Mouse (Mus musculus) embryonic facial prominence, embryonic 14.5 days (tissue): ENCODE data around the gene Arl13a. TPM values are rescaled to one million over a fixed set of nuclear protein-coding genes. Genes with fewer than 3 reads are reported as not detected.

ENCODE experiments used
- ATAC-seq: fragments of 200-750 bp; cut with Nextera tagmentation; 2 replicates; pipeline ENCODE4 v1.8.0; 2017; ENCODE audit warnings: low read depth, moderate number of reproducible peaks, moderate TSS enrichment
- DNase-seq: peaks from one replicate; pipeline ENCODE4 v3.0.0-alpha.2; 2015; ENCODE audit warnings: low spot score
- H3K27ac ChIP-seq: fragments of 300-500 bp; sonication (generic); replicated peaks from 2 replicates; pipeline ENCODE4 v1.5.1; 2014; ENCODE audit warnings: low read depth, mild to moderate bottlenecking, low read length, moderate library complexity
- H3K27me3 ChIP-seq: fragments of 300-500 bp; sonication (generic); replicated peaks from 2 replicates; pipeline ENCODE4 v1.6.1; 2014; ENCODE audit warnings: low read length; ENCODE audit not compliant: control insufficient read depth, insufficient read depth
- H3K36me3 ChIP-seq: fragments of 300-500 bp; sonication (generic); 2 replicates; pipeline ENCODE4 v1.6.1; 2014; ENCODE audit warnings: low read length, mixed read lengths; ENCODE audit not compliant: control insufficient read depth, insufficient read depth
- H3K4me1 ChIP-seq: fragments of 300-500 bp; sonication (generic); 2 replicates; pipeline ENCODE4 v1.6.1; 2014; ENCODE audit warnings: antibody characterized with exemption, low read length; ENCODE audit not compliant: control insufficient read depth, insufficient read depth
- H3K4me2 ChIP-seq: fragments of 300-500 bp; sonication (generic); 2 replicates; pipeline ENCODE4 v1.6.1; 2014; ENCODE audit warnings: low read depth, mild to moderate bottlenecking, low read length, moderate library complexity, mixed read lengths
- H3K4me3 ChIP-seq: fragments of 300-500 bp; sonication (generic); 2 replicates; pipeline ENCODE4 v1.5.1; 2014; ENCODE audit warnings: low read depth, mild to moderate bottlenecking, low read length
- H3K9ac ChIP-seq: fragments of 300-500 bp; sonication (generic); 2 replicates; pipeline ENCODE4 v1.6.1; 2014; ENCODE audit warnings: low read depth, mild to moderate bottlenecking, low read length, moderate library complexity, mixed read lengths
- H3K9me3 ChIP-seq: fragments of 300-500 bp; sonication (generic); 2 replicates; pipeline ENCODE4 v1.6.1; 2016; ENCODE audit warnings: low read length; ENCODE audit not compliant: control insufficient read depth
- WGBS: fragments of 180-500 bp; shearing (Covaris S2); extraction: QIAGEN DNeasy Blood & Tissue Kit; methylation state at CpG from one replicate; pipeline ENCODE4 v1.1.7; 2014; 5-methylcytosine and 5-hydroxymethylcytosine counted together
- polyA plus RNA-seq: library from polyadenylated mRNA; unstranded; fragments of >200 nt; fragmentation: Nextera tagmentation; extraction: Ambion mirVana; gene quantifications from 2 replicates; pipeline ENCODE4 v1.2.1, GENCODE M21; 2014

Gene Arl13a
- polyA plus RNA-seq, 1 experiment from 2014 or later = not detected

DNA sequence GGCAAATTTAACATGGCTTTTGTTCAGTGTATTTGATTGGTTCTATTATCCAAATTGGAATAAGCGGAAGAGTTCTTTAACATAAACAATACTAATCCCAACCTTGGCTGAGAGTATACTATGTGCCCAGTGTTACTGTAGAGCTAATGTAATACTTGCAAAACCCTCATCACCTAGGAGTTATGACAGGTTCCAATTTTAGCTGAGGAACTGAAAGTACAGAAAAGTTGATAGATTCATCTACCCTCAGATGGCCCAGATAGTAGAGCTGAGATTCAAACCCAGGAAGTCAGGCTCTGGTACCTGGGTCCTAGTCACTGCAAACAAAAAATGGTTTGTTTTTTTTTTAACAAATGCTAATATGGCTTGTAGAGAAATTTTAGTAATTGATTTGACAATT lies 16.7 kb upstream of the Arl13a start:
- DNase-seq (no peak), ATAC-seq (no peak)
- 88% methylated on average over 1 of the region's 1 CpGs for WGBS
- no peak overlapping the region for H3K4me3 ChIP-seq
- H3K36me3 ChIP-seq = no peaks in the 10 kb centered on the region
- no peaks in the 10 kb centered on the region for H3K9me3 ChIP-seq
- H3K4me2 ChIP-seq = no peak overlapping the region
- H3K4me1 ChIP-seq = no peaks in the 10 kb centered on the region
- H3K27me3 ChIP-seq = no peaks in the 10 kb centered on the region
- no peak overlapping the region for H3K9ac ChIP-seq
- H3K27ac ChIP-seq = no peak overlapping the region

DNA sequence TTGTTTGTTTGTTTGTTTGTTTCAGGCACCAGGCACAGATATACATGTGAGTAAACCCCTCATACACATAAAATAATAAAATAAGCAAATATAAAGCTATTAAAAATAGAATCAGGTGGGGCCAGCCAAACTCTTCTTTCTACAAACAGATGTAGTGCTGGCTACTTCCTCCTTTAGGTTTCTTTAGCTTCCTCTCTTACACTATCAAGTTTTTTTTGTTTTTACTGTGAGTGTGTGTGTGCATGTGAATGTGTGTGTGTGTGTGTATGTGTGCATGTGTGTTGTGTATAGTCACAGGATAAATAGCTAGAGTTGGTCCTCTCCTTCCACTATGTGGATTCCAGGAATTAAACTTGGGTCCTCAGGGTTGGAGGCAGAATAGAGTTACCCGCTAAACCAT lies 12.6 kb upstream of the Arl13a start:
- no peaks in the 10 kb centered on the region for H3K27me3 ChIP-seq

GRCm38 (mm10) chrX:134208491-134208890 lies 21.2 kb downstream of the Arl13a start:
- Histone ChIP-seq H3K4me3 (no peak overlapping the region), H3K9me3 (no peaks in the 10 kb centered on the region), H3K9ac (no peak overlapping the region), H3K36me3 (no peaks in the 10 kb centered on the region), H3K4me2 (no peak overlapping the region), H3K4me1 (no peaks in the 10 kb centered on the region), H3K27ac (no peak overlapping the region), H3K27me3 (0 out of 2 replicates have a peak, but pooled peaks cover 4% of the 10 kb centered on the region)
- no peak for DNase-seq
- 64% methylated on average over 2 of the region's 2 CpGs for WGBS
- ATAC-seq = no peak

More for the DNA sequence above, 12.6 kb upstream of the Arl13a start:
- Histone ChIP-seq H3K36me3 (no peaks in the 10 kb centered on the region), H3K27ac (no peak overlapping the region), H3K4me3 (no peak overlapping the region), H3K4me2 (no peak overlapping the region), H3K9me3 (no peaks in the 10 kb centered on the region), H3K4me1 (no peaks in the 10 kb centered on the region), H3K9ac (no peak overlapping the region)
- DNase-seq (no peak), ATAC-seq (no peak)
- 92% methylated on average over 1 of the region's 1 CpGs for WGBS

DNA sequence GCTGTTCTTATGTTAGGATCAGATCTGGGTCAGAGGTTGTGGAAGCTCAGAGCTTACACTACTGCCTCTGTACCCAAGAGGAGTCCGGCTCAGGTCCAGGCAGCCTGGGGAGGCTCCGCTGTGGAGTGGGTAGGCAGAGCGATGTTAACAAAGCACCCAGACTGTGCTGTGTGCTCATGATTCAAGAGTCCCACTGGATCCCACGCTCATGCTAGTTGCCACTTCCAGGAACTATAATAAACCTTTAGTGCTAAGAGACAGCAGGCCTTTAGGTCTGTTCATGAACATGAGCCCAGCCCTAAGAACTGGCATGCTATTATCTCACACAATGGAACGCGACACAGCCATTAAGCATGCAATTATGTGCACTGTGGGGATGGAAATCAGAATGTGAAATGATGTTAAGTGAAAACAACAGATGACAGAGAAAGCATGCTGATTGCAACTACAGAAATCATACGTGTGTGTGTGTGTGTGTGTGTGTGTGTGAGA lies 23.9 kb downstream of the Arl13a start:
- Histone ChIP-seq H3K9ac (no peak overlapping the region), H3K36me3 (no peaks in the 10 kb centered on the region), H3K4me2 (no peak overlapping the region), H3K27me3 (0 out of 2 replicates have a peak, but pooled peaks cover 4% of the 10 kb centered on the region), H3K9me3 (no peaks in the 10 kb centered on the region), H3K27ac (no peak overlapping the region), H3K4me1 (no peaks in the 10 kb centered on the region), H3K4me3 (no peak overlapping the region)
- 87% methylated on average over 7 of the region's 7 CpGs for WGBS
- DNase-seq (no peak), ATAC-seq (no peak)

DNA sequence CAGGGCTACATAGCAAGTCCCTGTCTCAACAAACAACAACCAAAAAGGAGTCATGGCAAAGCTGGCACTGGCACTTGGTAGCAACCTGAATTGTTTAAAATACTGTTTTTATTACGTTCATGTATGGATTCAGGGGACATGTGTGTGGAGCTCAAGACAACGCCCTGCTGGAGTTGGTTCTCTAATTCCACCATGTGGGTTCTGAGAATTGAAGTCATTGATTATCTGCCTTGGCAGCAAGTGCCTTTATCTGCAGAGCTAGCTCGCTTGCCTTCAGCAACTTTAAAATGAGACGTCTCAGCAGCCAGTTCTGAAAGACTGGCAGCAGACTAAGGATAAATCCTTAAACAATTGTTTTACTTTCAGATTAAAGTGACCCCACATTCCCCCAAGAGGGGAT lies 30.9 kb downstream of the Arl13a start:
- no peaks in the 10 kb centered on the region for H3K9me3 ChIP-seq

GRCm38 (mm10) chrX:134220618-134221017 lies 33.3 kb downstream of the Arl13a start:
- H3K9me3 ChIP-seq = no peaks in the 10 kb centered on the region
- no peak overlapping the region for H3K9ac ChIP-seq
- no peak for DNase-seq
- no peak overlapping the region for H3K4me2 ChIP-seq
- no peaks in the 10 kb centered on the region for H3K4me1 ChIP-seq
- no peak for ATAC-seq
- 0 out of 2 replicates have a peak, but pooled peaks cover 6% of the 10 kb centered on the region for H3K27me3 ChIP-seq
- no peak overlapping the region for H3K27ac ChIP-seq
- WGBS = 60% methylated on average over 3 of the region's 3 CpGs
- no peaks in the 10 kb centered on the region for H3K36me3 ChIP-seq
- H3K4me3 ChIP-seq = no peak overlapping the region

More for the DNA sequence above, 30.9 kb downstream of the Arl13a start:
- no peaks in the 10 kb centered on the region for H3K27me3 ChIP-seq
- no peaks in the 10 kb centered on the region for H3K4me1 ChIP-seq
- no peak overlapping the region for H3K4me3 ChIP-seq
- no peaks in the 10 kb centered on the region for H3K36me3 ChIP-seq
- no peak overlapping the region for H3K9ac ChIP-seq
- WGBS = 52% methylated on average over 4 of the region's 4 CpGs
- no peak overlapping the region for H3K27ac ChIP-seq
- DNase-seq = no peak
- no peak for ATAC-seq
- no peak overlapping the region for H3K4me2 ChIP-seq

DNA sequence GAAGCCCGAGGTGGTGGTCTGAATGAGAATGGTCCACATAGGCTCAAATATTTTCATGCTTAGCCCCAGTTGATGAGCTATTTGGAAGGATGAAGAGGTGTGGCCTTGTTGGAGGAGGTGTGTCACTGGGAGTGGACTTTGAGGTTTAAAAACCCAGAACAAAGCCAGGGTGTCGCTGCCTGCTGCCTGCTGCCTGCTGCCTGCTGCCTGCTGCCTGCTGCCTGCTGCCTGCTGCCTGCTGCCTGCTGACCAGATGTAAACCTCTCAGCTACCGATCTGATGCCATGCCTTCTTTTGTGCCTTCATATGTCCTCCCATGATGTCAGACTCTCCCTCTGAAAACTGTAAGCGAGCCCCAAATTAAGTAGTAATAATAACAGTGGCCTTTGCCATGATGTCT lies 34.6 kb downstream of the Arl13a start, which contains the start of gene Nox1:
TSS of gene Nox1 (minus strand) at position 101 of the 400 bp plus-strand sequence.
- no peak for DNase-seq
- no peaks in the 10 kb centered on the region for H3K9me3 ChIP-seq
- WGBS = 49% methylated on average over 3 of the region's 4 CpGs

DNA sequence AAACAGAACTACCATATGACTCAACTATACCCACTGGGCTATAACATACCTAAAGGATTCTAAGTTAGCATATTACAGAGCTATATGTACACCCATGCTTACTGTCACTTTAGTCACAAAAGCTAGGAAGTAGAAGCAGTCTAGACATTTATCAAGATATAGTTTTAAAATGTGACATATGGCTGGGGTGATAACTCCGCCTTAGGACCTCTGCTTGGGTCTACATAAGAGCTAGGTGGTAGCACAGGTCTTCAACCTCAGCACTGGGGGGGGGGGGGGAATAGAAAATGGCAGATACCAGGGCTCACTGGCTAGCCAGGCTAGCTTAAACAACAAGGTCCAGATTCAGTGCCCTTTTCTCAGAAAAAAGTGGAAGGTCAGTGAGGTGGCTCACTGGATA lies 45.7 kb downstream of the Arl13a start:
- Histone ChIP-seq H3K36me3 (no peaks in the 10 kb centered on the region), H3K9ac (no peak overlapping the region), H3K4me2 (no peak overlapping the region), H3K27ac (no peak overlapping the region), H3K27me3 (no peaks in the 10 kb centered on the region), H3K4me3 (no peak overlapping the region), H3K4me1 (no peaks in the 10 kb centered on the region), H3K9me3 (no peaks in the 10 kb centered on the region)
- WGBS = 94% methylated on average over 1 of the region's 1 CpGs
- ATAC-seq = no peak
- DNase-seq = no peak

More for the DNA sequence above, 34.6 kb downstream of the Arl13a start, which contains the start of gene Nox1:
- Histone ChIP-seq H3K4me3 (no peak within 1 kb of the TSS), H3K27ac (no peak within 1 kb of the TSS), H3K27me3 (0 out of 2 replicates have a peak, but pooled peaks cover 6% of the 10 kb centered on the region), H3K4me1 (no peaks in the 10 kb centered on the region), H3K36me3 (no peaks in the 10 kb centered on the region), H3K9ac (no peak within 1 kb of the TSS), H3K4me2 (no peak within 1 kb of the TSS)
- no peak for ATAC-seq

DNA sequence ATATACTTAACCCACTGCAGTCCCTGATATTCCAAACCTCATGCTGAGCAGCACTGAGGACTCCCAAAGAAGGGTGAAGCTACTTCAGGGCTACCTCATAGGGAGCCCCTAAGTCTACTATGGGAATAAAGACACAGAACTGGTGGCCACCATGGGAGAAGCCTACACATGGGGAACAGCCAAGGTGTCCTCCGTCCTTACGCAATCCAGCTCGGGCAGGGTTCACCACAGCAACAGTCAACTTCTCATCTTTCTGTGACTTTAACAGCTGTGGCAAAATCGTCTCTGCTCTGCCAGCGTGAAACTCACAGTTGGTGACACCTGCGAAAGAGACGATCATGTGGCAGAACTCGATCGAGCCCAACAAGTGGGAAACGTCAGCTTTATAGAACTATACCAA lies 51.0 kb downstream of the Arl13a start:
- Histone ChIP-seq H3K9me3 (no peaks in the 10 kb centered on the region), H3K27me3 (no peaks in the 10 kb centered on the region), H3K27ac (no peak overlapping the region), H3K9ac (no peak overlapping the region), H3K4me1 (no peaks in the 10 kb centered on the region), H3K36me3 (no peaks in the 10 kb centered on the region), H3K4me3 (no peak overlapping the region), H3K4me2 (no peak overlapping the region)
- WGBS = 90% methylated on average over 10 of the region's 10 CpGs
- ATAC-seq (no peak), DNase-seq (no peak)
